Mouse (Mus musculus) small intestine, adult 2 months (tissue): ENCODE data around the gene Gpam. TPM values are rescaled to one million over a fixed set of nuclear protein-coding genes. Genes with fewer than 3 reads are reported as not detected.

Experiments used
- H3K27ac ChIP-seq: fragments of 200-500 bp; 2 replicates; pipeline ENCODE4 v1.5.1; 2012; ENCODE audit warnings: low read depth, low read length, control low read depth, inconsistent platforms; ENCODE audit not compliant: insufficient read depth
- H3K27me3 ChIP-seq: fragments of 200-500 bp; 2 replicates; pipeline ENCODE4 v1.6.1; 2012; ENCODE audit warnings: mild to moderate bottlenecking, moderate library complexity, low read length, inconsistent platforms; ENCODE audit not compliant: control insufficient read depth, insufficient read depth
- H3K36me3 ChIP-seq: fragments of 200-500 bp; 2 replicates; pipeline ENCODE4 v1.6.1; 2012; ENCODE audit warnings: mild to moderate bottlenecking, low read length, control low read depth, inconsistent platforms; ENCODE audit not compliant: control insufficient read depth, insufficient read depth
- H3K4me1 ChIP-seq: fragments of 200-500 bp; 2 replicates; pipeline ENCODE4 v1.6.1; 2012; ENCODE audit warnings: low read length, inconsistent platforms, mixed read lengths; ENCODE audit not compliant: control insufficient read depth, insufficient read depth, insufficient read length
- H3K4me3 ChIP-seq: fragments of 200-500 bp; 2 replicates; pipeline ENCODE4 v1.5.1; 2012; ENCODE audit warnings: low read depth, mild to moderate bottlenecking, control low read depth, inconsistent platforms, low read length, moderate library complexity
- CTCF ChIP-seq: fragments of 200-500 bp; IDR thresholded peaks from 2 replicates; pipeline ENCODE4 v1.5.1; 2012; ENCODE audit warnings: low read depth, mild to moderate bottlenecking, control low read depth, inconsistent platforms, low read length, moderate library complexity, mixed read lengths; ENCODE audit not compliant: insufficient replicate concordance, insufficient read length; ENCODE audit errors: extremely low read depth
- POLR2A ChIP-seq: fragments of 200-500 bp; IDR thresholded peaks from 2 replicates; pipeline ENCODE4 v1.6.1; 2012; ENCODE audit warnings: low read depth, mild to moderate bottlenecking, control low read depth, inconsistent platforms, low read length, moderate library complexity
- WGBS: fragments of 180-500 bp; shearing (Covaris S2); methylation state at CpG from one replicate; pipeline ENCODE4 v1.1.7; 2018; 5-methylcytosine and 5-hydroxymethylcytosine counted together
- polyA plus RNA-seq: library from polyadenylated mRNA; depleted of rRNA; stranded (reverse); fragments of >200 nt; gene quantifications from 2 replicates; pipeline ENCODE4 v1.2.3, GENCODE M21; 2012; rRNA removed

Gpam gene
- polyA plus RNA-seq, 1 experiment = 4.7 TPM

DNA sequence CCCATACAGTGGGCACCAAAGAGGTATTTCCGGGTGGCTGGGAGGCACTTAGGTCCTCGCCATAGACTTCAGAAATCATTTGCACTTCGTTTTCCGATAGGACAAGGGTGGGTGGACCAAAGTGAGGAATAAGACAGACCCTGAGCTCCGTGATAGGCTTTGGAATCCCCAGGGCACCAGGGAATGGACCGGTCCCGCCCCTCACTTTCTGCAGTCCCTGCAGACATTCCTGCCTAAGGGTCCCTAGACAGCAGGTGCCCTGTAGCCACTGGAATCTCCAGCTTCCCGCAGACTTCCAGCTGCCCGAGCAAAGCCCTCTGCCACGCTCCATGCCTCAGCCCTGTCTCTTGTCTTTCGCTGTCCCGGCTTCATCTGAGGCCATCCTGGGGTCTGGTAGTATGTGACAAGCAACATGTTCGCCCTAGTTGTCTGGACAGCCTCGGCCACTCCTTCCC, 65.6 kb downstream of the Gpam start:
- Histone ChIP-seq H3K4me3 (peak overlapping the region; percentile 49), H3K4me1 (peaks cover 10% of the 10 kb centered on the region; the same call in 1 of the 2 replicates), H3K27me3 (no peaks in the 10 kb centered on the region), H3K27ac (no peak overlapping the region), H3K36me3 (no peaks in the 10 kb centered on the region)
- TF ChIP-seq CTCF = no peak
- no peak for TF ChIP-seq POLR2A
- WGBS = 3% methylated on average over 14 of the region's 14 CpGs

DNA sequence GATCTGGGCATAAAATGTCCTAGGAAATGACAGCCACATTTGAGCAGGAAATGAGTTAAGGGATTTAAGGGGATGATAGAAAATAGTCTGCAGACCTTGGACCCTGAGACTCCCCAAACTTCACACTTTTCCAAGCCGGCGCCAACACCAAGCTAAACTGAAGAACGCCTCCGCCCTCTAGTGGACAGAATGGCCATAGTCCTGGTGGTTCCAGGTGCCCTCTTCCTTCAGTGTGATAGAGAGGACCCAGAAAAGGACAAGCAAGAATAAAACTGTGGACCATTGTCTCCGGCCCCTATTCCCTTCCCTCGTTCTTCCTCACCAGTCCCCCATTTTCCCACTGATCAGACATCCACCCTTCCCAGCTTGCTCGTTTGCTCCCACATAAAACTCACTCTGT, 66.1 kb downstream of the Gpam start:
- Histone ChIP-seq H3K4me3 (peak overlapping the region; percentile 49; the same call in 1 of the 2 replicates), H3K27ac (no peak overlapping the region)
- 1% methylated on average over 7 of the region's 7 CpGs for WGBS

DNA sequence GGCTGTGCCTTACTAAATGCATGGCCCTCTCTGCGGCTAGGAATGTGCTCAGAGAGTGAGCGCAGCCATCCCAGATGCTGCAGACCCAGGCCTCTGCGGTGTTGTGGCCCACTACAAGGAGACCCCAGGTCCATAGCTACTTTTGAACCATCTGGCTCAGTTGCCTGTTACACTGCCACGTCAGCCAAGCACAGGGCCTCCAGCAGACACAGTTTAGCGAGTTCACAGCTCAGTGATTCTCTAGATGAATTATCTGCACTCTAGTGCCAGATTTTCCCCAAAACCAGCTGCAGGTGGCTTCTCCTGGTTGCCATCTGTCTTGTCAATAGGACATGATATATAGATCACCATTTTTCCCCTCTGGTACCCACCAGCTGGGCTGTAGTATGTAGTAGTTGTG, 69.6 kb downstream of the Gpam start:
- Histone ChIP-seq H3K4me1 (peaks cover 3% of the 10 kb centered on the region; the same call in 1 of the 2 replicates), H3K27ac (no peak overlapping the region), H3K36me3 (no peaks in the 10 kb centered on the region), H3K4me3 (no peak overlapping the region), H3K27me3 (no peaks in the 10 kb centered on the region)
- 70% methylated on average over 5 of the region's 5 CpGs for WGBS
- TF ChIP-seq POLR2A (no peak), CTCF (no peak)

More for the DNA sequence above, 66.1 kb downstream of the Gpam start:
- Histone ChIP-seq H3K27me3 (no peaks in the 10 kb centered on the region), H3K4me1 (peaks cover 8% of the 10 kb centered on the region; the same call in 1 of the 2 replicates), H3K36me3 (no peaks in the 10 kb centered on the region)
- TF ChIP-seq POLR2A (no peak), CTCF (peak; percentile 94; the same call in 1 of the 2 replicates)

DNA sequence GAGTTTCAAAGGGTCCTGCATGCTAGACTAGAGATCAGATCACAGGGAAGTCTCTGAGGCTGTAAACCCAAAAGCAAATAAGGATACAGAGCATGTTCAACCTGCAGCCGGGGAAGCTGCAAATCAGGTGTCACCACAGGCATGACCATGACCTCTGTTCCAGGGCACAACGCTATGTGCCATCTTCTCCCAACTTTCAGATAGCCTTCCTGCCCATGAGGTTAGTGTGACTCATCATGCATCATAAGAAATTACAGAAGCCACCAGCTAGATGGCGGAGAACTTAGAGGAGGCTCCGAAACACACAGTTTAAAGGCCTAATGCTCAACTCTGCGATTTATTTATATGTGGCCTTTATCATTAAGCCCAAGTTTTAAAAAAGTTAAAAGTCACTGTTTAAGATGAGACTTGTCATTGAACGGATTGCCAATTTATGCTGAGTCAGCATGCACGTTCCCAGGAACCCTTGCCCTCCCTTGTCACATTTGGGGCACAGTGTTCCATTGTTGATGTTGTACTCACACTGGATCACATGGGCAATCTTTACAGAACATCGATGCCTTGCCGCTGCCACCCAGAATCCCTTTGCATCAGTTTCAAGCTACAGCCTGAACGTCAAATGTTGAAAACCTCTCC, 71.3 kb downstream of the Gpam start:
- H3K27me3 ChIP-seq = no peaks in the 10 kb centered on the region
- no peaks in the 10 kb centered on the region for H3K4me1 ChIP-seq
- no peak overlapping the region for H3K27ac ChIP-seq
- no peaks in the 10 kb centered on the region for H3K36me3 ChIP-seq
- whole genome bisulfite sequencing = 83% methylated on average over 10 of the region's 10 CpGs
- no peak overlapping the region for H3K4me3 ChIP-seq
- TF ChIP-seq POLR2A = no peak
- TF ChIP-seq CTCF = no peak

DNA sequence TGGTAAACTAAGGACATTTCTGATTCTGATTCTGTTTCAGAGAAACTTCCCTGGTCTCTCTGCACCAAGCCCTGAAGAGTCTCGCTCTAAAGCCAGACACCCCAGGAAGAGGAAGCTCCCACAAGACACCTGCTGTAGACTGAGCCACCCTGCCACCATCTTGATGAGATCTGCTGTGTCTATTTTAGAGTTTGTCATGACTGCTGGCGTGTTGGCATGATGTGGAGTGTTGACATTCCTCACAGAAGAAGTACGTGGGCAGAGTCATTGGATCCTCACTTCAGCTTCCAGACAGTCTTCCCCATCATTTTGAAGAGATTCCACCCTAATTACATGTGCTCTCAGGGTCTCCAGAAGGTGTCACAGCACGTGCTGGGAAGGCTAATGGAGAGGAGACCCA, 73.9 kb downstream of the Gpam start:
- Histone ChIP-seq H3K36me3 (no peaks in the 10 kb centered on the region), H3K4me1 (no peaks in the 10 kb centered on the region), H3K4me3 (no peak overlapping the region), H3K27ac (no peak overlapping the region), H3K27me3 (no peaks in the 10 kb centered on the region)
- 64% methylated on average over 4 of the region's 4 CpGs for WGBS
- no peak for TF ChIP-seq CTCF
- no peak for TF ChIP-seq POLR2A

DNA sequence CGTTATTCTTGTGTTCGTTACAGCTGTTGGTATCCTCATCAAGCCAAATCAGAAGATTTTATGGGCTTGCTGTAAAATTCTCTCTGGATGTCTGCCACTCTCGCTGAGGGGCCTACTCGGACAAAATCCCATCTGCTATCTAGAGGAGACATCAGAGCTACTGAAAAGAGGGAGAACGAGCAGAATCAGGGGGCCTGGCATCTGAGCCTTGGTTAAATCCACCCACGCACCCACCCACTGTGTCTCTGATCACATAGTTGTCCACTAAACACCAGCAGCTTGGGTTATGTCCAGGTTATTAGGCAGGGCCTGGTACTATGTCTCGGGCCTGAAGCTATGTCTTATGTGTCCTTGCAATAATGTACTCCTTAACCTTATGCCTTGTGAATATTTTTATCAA, 89.6 kb downstream of the Gpam start:
- H3K27me3 ChIP-seq = no peaks in the 10 kb centered on the region
- no peak overlapping the region for H3K27ac ChIP-seq
- no peaks in the 10 kb centered on the region for H3K4me1 ChIP-seq
- no peak for TF ChIP-seq POLR2A
- TF ChIP-seq CTCF = no peak
- H3K4me3 ChIP-seq = no peak overlapping the region
- H3K36me3 ChIP-seq = no peaks in the 10 kb centered on the region
- WGBS = 57% methylated on average over 7 of the region's 7 CpGs

DNA sequence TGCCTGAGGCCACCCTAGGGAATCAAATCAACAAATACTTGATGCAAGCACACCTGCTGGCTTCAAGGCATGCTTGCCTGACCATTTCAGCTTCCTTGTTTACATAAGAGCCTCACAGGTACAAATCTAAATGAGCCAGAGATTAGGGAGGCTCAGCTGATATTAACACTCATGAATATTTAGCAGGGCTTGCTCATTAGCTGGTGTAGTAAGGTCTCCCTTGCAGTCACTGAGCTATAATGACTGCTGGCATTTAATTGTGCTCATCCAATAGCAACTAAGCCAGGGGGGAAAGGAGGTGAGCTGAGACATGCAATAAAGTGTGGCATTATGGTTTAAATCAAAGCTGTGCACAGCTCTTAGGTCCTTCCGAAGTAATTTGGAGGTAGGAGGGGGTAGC, 108.2 kb downstream of the Gpam start:
- Histone ChIP-seq H3K27me3 (no peaks in the 10 kb centered on the region), H3K4me1 (no peaks in the 10 kb centered on the region), H3K27ac (no peak overlapping the region), H3K36me3 (no peaks in the 10 kb centered on the region), H3K4me3 (no peak overlapping the region)
- TF ChIP-seq POLR2A (no peak), CTCF (no peak)
- 53% methylated on average over 1 of the region's 1 CpGs for WGBS

Other genes with a start within 250 kb of the Gpam start
- not detected in 2 replicates for gene Tectb, start 53.5 kb upstream of the Gpam start, polyA plus RNA-seq
- gene Gucy2g, start 114.0 kb upstream of the Gpam start, polyA plus RNA-seq = 0.03 TPM in 1 of 2 replicates, not detected in the other
- gene Acsl5, start 124.7 kb upstream of the Gpam start, polyA plus RNA-seq = 73.3 and 185 TPM in 2 replicates
- 2.6 and 3.6 TPM in 2 replicates for gene Zdhhc6, start 188.8 kb upstream of the Gpam start, polyA plus RNA-seq
- gene Vti1a, start 189.1 kb upstream of the Gpam start, polyA plus RNA-seq = 3.6 and 8.1 TPM in 2 replicates